Mouse (Mus musculus): ENCODE data around the gene Cog4.

GRCm38 (mm10) chr8:110808495-110809472, 37.6 kb upstream of the Cog4 start:
- no peak for TF ChIP-seq IRF4 (IDR thresholded peaks at IDR 0.05; ENCODE audit: low read depth, low read length)
- TF ChIP-seq ZC3H11A (IDR thresholded peaks at IDR 0.05; ENCODE audit: low read depth, low read length): no peak
